Mouse (Mus musculus) MEL (cell line): ENCODE results near the gene Gpr45.

Source experiments
- BHLHE40 ChIP-seq: IDR thresholded peaks from 2 replicates; pipeline ENCODE4 v1.6.1; 2012; ENCODE audit warnings: low read depth, mild to moderate bottlenecking, inconsistent platforms, low read length, improper control_type of control experiment, borderline replicate concordance
- CHD1 ChIP-seq: IDR thresholded peaks from 2 replicates; pipeline ENCODE4 v1.6.1; 2012; ENCODE audit warnings: low read depth, mild to moderate bottlenecking, inconsistent platforms, low read length, improper control_type of control experiment
- CTCF ChIP-seq, 3 experiments: IDR thresholded peaks in 2 of 3; conservative IDR thresholded peaks in 1 of 3; 2 replicates each; pipeline ENCODE4 v1.5.1; 2011 to 2012; ENCODE audit warnings: low read length in 3 of 3, low read depth in 2 of 3, mild to moderate bottlenecking in 2 of 3, improper control_type of control experiment in 1 of 3, inconsistent platforms in 1 of 3, mixed read lengths in 1 of 3, moderate library complexity in 1 of 3; ENCODE audit not compliant: control insufficient read depth in 1 of 3, insufficient read depth in 1 of 3, poor library complexity in 1 of 3, severe bottlenecking in 1 of 3
- EP300 ChIP-seq, 2 experiments: IDR thresholded peaks; 2 replicates each; pipeline ENCODE4 v1.6.1; 2011; ENCODE audit warnings: improper control_type of control experiment in 2 of 2, low read length in 2 of 2, low read depth in 1 of 2, mild to moderate bottlenecking in 1 of 2
- ETS1 ChIP-seq: IDR thresholded peaks from 2 replicates; pipeline ENCODE4 v1.6.1; 2012; ENCODE audit warnings: low read depth, mild to moderate bottlenecking, inconsistent platforms, low read length, improper control_type of control experiment, moderate library complexity
- GATA1 ChIP-seq: IDR thresholded peaks from 2 replicates; pipeline ENCODE4 v1.6.1; 2011; ENCODE audit warnings: low read depth, low read length, improper control_type of control experiment
- HCFC1 ChIP-seq: IDR thresholded peaks from 2 replicates; pipeline ENCODE4 v1.6.1; 2012; ENCODE audit warnings: low read depth, mild to moderate bottlenecking, inconsistent platforms, low read length, improper control_type of control experiment, moderate library complexity
- MYC ChIP-seq: IDR thresholded peaks from 2 replicates; pipeline ENCODE4 v1.6.1; 2011; ENCODE audit warnings: low read depth, mild to moderate bottlenecking, low read length, improper control_type of control experiment, moderate library complexity
- NELFE ChIP-seq: IDR thresholded peaks from 2 replicates; pipeline ENCODE4 v1.6.1; 2011; ENCODE audit warnings: low read depth, low read length, improper control_type of control experiment
- NRF1 ChIP-seq: IDR thresholded peaks from 2 replicates; pipeline ENCODE4 v1.6.1; 2014; ENCODE audit warnings: low read depth, mild to moderate bottlenecking, inconsistent platforms, low read length, improper control_type of control experiment, moderate library complexity; ENCODE audit not compliant: poor library complexity, insufficient read depth, severe bottlenecking
- POLR2A ChIP-seq, 2 experiments: IDR thresholded peaks; 2 replicates each; pipeline ENCODE4 v1.6.1; 2011 to 2012; ENCODE audit warnings: low read length in 2 of 2, mild to moderate bottlenecking in 2 of 2, control low read depth in 1 of 2, improper control_type of control experiment in 1 of 2, low read depth in 1 of 2, moderate library complexity in 1 of 2; ENCODE audit not compliant: control insufficient read depth in 1 of 2, insufficient read depth in 1 of 2, poor library complexity in 1 of 2
- ZC3H11A ChIP-seq: IDR thresholded peaks from 2 replicates; pipeline ENCODE4 v1.6.1; 2012; ENCODE audit warnings: low read depth, mild to moderate bottlenecking, inconsistent platforms, low read length, improper control_type of control experiment
- ZKSCAN1 ChIP-seq: IDR thresholded peaks from 2 replicates; pipeline ENCODE4 v1.6.1; 2012; ENCODE audit warnings: low read depth, mild to moderate bottlenecking, inconsistent platforms, low read length, improper control_type of control experiment, moderate library complexity

DNA sequence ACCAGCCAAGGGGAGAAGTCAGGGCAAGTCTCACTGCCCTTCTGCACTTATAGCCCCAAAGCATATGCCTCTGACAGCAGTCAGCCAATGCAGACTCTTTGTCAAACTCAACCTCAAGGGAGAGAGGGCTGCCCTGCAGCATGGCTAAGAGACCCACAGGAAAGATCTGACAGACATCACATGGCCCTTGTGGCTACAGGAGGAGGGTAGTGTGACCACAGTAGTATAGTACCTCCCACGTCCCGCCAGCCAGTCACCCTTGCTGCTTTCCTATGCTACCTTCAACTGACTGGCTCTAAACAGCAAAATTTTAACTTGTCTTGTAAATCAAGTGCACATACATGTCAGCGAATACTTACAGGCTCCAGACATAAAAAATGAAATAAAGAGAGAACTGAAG lies 31.4 kb downstream of the Gpr45 start:
- TF ChIP-seq HCFC1 (no peak), ZC3H11A (no peak), POLR2A (IDR thresholded peaks at IDR 0.05; ENCODE audit: control insufficient read depth in 1 of 2, insufficient read depth in 1 of 2, low read depth in 1 of 2, low read length in 2 of 2, poor library complexity in 1 of 2) (no peak), CTCF (IDR thresholded peaks at IDR 0.05 in 2 of 3, conservative IDR thresholded peaks at IDR 0.05 in 1 of 3; ENCODE audit: control insufficient read depth in 1 of 3, insufficient read depth in 1 of 3, low read depth in 2 of 3, low read length in 3 of 3, poor library complexity in 1 of 3, severe bottlenecking in 1 of 3) (no peak), ETS1 (no peak), BHLHE40 (no peak), ZKSCAN1 (no peak), EP300 (IDR thresholded peaks at IDR 0.05; ENCODE audit: low read depth in 1 of 2, low read length in 2 of 2) (no peak), NRF1 (no peak), MYC (no peak), GATA1 (no peak), CHD1 (no peak), NELFE (no peak)
